Mouse (Mus musculus) stomach, embryonic 14.5 days (tissue): ENCODE measurements at regions not wholly inside any gene's neighbourhood (a gene's known extent, or its start where the extent isn't known, plus 50 kb on each side); places are given as distances from the start of the nearest gene placed in this dataset.
"Not testable (repeated sequence)": the region's sequence is repeated elsewhere in the genome, so short reads cannot be mapped to it uniquely, and the experiment has no call there.

ENCODE experiments used
- ATAC-seq: fragments of 200-750 bp; cut with Nextera tagmentation; 2 replicates; pipeline ENCODE4 v1.8.0; 2017; ENCODE audit warnings: low read depth, moderate TSS enrichment; ENCODE audit not compliant: insufficient number of reproducible peaks, insufficient read depth, low FRiP score
- H3K27ac ChIP-seq: fragments of 300-500 bp; sonication (generic); 2 replicates; pipeline ENCODE4 v1.5.1; 2014; ENCODE audit warnings: mild to moderate bottlenecking, low read length, moderate library complexity, mixed read lengths
- H3K27me3 ChIP-seq: fragments of 300-500 bp; sonication (generic); 2 replicates; pipeline ENCODE4 v1.6.1; 2014; ENCODE audit warnings: low read length, control low read depth, mixed read lengths; ENCODE audit not compliant: control insufficient read depth, insufficient read depth
- H3K36me3 ChIP-seq: fragments of 300-500 bp; sonication (generic); 2 replicates; pipeline ENCODE4 v1.6.1; 2014; ENCODE audit warnings: mild to moderate bottlenecking, control low read depth, low read length, moderate library complexity, mixed read lengths; ENCODE audit not compliant: control insufficient read depth, insufficient read depth
- H3K4me1 ChIP-seq: fragments of 300-500 bp; sonication (generic); 2 replicates; pipeline ENCODE4 v1.6.1; 2014; ENCODE audit warnings: low read length, control low read depth, mixed read lengths; ENCODE audit not compliant: control insufficient read depth, insufficient read depth
- H3K4me2 ChIP-seq: fragments of 300-500 bp; sonication (generic); replicated peaks from 2 replicates; pipeline ENCODE4 v1.6.1; 2014; ENCODE audit warnings: low read depth, low read length, control low read depth
- H3K4me3 ChIP-seq: fragments of 300-500 bp; sonication (generic); 2 replicates; pipeline ENCODE4 v1.5.1; 2014; ENCODE audit warnings: low read depth, low read length, control low read depth
- H3K9ac ChIP-seq: fragments of 300-500 bp; sonication (generic); replicated peaks from 2 replicates; pipeline ENCODE4 v1.6.1; 2014; ENCODE audit warnings: low read depth, mild to moderate bottlenecking, control low read depth, low read length, moderate library complexity, mixed read lengths
- H3K9me3 ChIP-seq: fragments of 300-500 bp; sonication (generic); 2 replicates; pipeline ENCODE4 v1.6.1; 2016; ENCODE audit warnings: low read depth, low read length, control low read depth; ENCODE audit not compliant: control insufficient read depth
- WGBS: fragments of 180-500 bp; shearing (Covaris S2); extraction: QIAGEN DNeasy Blood & Tissue Kit; methylation state at CpG from one replicate; pipeline ENCODE4 v1.1.7; 2014; 5-methylcytosine and 5-hydroxymethylcytosine counted together

DNA sequence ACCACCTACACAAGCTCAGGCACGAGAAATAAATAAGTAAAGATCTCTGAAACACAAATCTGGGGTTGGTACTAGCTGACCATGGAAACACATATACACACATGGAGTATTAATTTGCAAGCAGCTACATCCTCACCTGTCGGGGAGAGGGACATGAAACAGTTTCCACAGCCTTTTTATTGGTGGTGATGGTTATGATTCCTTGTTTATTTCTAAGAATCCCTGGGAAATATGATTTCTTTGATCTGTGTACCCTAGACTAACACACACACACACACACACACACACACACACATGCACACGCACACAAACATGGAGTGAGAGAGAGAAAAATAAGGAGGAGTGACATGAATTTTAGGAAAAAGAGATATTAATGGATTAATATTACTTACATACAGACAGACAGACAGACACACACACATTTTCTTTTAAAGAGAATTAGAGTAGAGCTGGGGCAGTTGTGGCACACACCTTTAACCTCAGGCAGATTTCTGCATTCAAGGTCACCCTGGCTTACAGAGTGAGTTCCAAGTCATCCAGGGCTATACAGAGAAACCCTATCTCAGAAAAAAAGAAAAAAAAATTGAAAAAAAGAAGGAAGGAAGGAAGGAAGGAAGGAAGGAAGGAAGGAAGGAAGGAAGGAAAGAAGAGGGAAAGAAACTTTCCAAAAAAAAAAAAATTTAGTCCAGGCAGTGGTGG lies 164.2 kb upstream of the Gdi2 start:
- not testable (repeated sequence) for H3K36me3 ChIP-seq, H3K27ac ChIP-seq, H3K9me3 ChIP-seq, H3K4me3 ChIP-seq, H3K9ac ChIP-seq, H3K27me3 ChIP-seq, ATAC-seq, H3K4me2 ChIP-seq, H3K4me1 ChIP-seq
- 46% methylated on average over 3 of the region's 3 CpGs for WGBS

DNA sequence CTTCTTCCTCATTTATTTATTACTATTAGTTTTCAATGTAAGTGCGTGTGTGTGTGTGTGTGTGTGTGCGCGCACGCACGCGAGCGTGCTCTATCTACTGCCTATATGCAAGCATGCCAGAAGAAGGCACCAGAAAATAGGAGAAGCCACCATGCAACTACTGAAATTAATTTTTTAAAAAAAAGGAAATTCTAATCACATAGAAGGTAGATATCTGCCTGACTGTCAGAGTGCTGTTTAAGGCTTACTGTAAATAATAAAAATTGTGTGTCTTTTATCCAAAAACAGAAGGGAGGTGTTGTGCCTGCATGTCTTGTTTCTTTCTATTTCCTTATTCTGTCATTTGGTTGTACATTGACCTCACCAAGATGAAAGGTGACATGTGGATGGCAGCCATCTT lies 163.1 kb upstream of the Gdi2 start:
- Histone ChIP-seq H3K9me3 (no peaks in the 10 kb centered on the region), H3K4me3 (no peak overlapping the region), H3K27ac (no peak overlapping the region), H3K4me1 (no peaks in the 10 kb centered on the region), H3K36me3 (no peaks in the 10 kb centered on the region), H3K9ac (no peak overlapping the region), H3K27me3 (no peaks in the 10 kb centered on the region), H3K4me2 (no peak overlapping the region)
- no peak for ATAC-seq
- WGBS = 92% methylated on average over 7 of the region's 7 CpGs

DNA sequence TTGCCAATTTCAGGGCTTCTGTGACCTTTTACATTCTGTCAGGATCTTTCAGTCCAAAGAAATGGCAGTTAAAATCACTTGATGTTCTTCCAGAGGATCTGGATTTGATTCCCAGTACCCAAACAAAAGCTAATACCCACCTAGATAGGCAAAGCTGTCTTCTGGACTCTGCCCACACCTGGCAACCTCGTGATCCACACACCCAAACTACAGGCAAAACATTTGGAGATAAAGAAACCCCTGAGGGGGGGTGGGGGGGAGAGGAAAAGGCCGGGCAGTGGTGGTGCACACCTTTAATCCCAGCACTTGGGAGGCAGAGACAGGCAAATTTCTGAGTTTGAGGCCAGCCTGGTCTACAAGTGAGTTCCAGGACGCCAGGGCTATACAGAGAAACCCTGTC lies 160.1 kb upstream of the Gdi2 start:
- not testable (repeated sequence) for ATAC-seq, H3K9ac ChIP-seq, H3K4me3 ChIP-seq, H3K36me3 ChIP-seq, H3K27ac ChIP-seq, H3K4me1 ChIP-seq, H3K27me3 ChIP-seq, H3K9me3 ChIP-seq, H3K4me2 ChIP-seq
- WGBS = 57% methylated on average over 3 of the region's 3 CpGs

DNA sequence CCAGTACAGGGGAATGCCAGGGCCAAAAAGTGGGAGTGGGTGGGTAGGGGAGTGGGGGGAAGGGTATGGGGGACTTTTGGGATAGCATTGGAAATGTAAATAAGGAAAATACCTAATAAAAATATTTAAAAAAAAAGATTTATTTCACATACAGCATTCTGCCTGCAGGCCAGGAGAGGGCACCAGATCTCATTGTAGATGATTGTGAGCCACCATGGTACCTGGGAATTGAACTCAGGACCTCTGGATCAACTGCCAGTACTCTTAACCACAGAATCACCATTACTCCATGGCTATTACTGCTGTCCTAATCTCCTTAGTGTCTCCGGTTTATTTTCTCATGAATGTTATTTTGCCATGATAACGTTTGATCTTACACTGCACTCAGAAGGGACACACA lies 132.1 kb upstream of the Gdi2 start:
- 88% methylated on average over 2 of the region's 2 CpGs for WGBS
- H3K27ac ChIP-seq, H3K9me3 ChIP-seq, H3K27me3 ChIP-seq, H3K4me3 ChIP-seq, H3K4me2 ChIP-seq, H3K36me3 ChIP-seq, ATAC-seq, H3K4me1 ChIP-seq, H3K9ac ChIP-seq: not testable (repeated sequence)

DNA sequence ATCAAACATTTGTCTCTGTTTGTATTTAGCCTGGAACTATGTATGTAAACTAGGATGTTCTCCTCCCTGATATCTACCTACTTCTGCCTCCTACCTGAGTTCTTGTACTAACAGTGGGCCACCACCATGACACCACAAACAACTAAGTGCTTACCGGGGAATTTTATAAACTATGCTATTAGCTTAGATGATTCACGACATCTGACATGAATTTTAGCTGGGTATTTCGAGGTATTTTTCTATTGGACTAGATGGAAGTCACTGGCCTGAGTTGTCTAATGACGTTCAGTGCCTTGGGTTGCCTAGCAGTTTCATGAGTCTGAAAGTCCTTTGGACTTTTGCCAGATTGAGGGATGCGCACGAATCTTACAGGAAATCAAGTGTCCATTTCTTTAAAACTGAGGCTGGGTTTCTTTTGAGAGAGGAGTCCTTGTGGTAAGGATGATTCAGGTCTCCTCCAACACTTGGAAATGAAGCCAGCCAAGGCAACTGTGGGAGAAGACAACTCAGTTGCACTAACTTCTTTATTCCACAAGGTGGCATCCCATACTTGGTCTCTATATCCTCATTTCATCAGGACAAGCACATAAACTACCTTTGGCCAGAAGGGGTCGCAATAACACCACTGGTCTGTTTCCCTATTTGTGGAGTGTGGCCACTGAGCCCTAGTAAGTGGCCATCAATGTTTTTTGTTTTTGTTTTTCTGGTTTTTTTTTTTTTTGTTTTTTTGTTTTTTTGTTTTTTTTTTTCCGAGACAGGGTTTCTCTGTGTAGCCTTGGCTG lies 131.4 kb upstream of the Gdi2 start:
- ATAC-seq = peak; percentile 37; the same call in 1 of the 2 replicates
- H3K27ac ChIP-seq, H3K9ac ChIP-seq, H3K36me3 ChIP-seq, H3K4me2 ChIP-seq, H3K4me3 ChIP-seq, H3K4me1 ChIP-seq, H3K9me3 ChIP-seq, H3K27me3 ChIP-seq: not testable (repeated sequence)
- 39% methylated on average over 8 of the region's 8 CpGs for WGBS

DNA sequence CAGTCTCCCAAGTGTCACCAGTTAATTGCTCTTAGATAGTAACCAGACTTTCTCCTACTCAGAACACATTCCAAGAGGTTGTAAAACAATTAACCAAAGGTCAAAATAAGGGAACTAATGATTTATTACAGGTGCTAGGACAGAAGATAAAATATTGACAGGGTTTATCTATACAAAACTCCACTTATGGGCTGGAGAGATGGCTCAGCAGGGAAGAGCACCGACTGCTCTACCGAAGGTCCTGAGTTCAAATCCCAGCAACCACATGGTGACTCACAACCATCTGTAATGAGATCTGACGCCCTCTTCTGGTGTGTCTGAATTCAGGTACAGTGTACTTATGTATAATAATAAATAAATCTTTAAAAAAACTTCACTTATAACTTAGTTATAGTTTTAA lies 127.6 kb upstream of the Gdi2 start:
- H3K36me3 ChIP-seq, H3K9ac ChIP-seq, H3K27me3 ChIP-seq, H3K9me3 ChIP-seq, H3K4me3 ChIP-seq, ATAC-seq, H3K4me1 ChIP-seq, H3K4me2 ChIP-seq, H3K27ac ChIP-seq: not testable (repeated sequence)
- 42% methylated on average over 3 of the region's 3 CpGs for WGBS

DNA sequence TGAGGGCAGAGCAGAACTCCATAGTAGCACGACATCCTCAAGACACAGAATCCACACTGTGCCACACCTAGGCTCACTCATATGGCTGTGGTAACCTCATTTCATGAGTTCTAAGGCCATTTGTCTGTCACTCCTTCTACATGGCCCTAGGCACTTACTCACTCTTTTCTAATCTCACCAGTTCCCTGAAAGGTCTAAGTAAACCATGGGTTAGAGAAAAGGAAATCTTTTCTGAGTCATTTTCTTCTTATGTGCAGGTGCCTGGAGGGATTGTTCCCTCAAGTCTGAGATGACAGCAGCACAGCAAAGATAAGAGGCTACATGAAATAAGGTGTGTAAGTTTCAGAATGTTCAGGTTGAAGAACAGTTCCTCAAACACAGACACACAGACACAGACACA lies 120.8 kb upstream of the Gdi2 start:
- Histone ChIP-seq H3K4me3 (no peak overlapping the region), H3K9me3 (no peaks in the 10 kb centered on the region; the same call in 1 of the 2 replicates), H3K4me2 (no peak overlapping the region), H3K4me1 (no peaks in the 10 kb centered on the region), H3K27me3 (no peaks in the 10 kb centered on the region), H3K36me3 (no peaks in the 10 kb centered on the region), H3K27ac (no peak overlapping the region), H3K9ac (no peak overlapping the region)
- 92% methylated on average over 1 of the region's 1 CpGs for WGBS
- no peak for ATAC-seq

DNA sequence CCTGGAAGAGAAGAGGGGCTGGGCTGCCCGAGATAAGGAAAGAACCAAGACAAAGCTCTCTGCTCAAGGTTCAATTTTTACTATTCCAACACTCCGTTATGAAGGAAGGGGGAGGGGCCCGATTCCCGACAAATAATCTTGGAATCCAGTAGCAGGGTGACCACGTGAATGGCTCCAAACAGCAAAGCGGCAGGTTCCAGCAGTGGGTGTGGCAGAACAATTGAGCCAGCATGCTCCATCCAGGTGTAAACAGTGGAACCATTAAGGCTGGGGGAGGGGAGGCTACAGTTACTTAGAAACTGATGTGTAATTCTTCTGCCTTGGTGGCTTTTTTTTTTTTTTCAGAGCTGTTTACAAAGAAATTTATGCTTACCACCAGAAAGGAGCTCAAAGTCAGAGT lies 82.5 kb upstream of the Gdi2 start:
- not testable (repeated sequence) for H3K27me3 ChIP-seq, H3K9me3 ChIP-seq, H3K4me3 ChIP-seq, H3K4me1 ChIP-seq, H3K27ac ChIP-seq, H3K4me2 ChIP-seq, H3K36me3 ChIP-seq, ATAC-seq, H3K9ac ChIP-seq
- WGBS = 82% methylated on average over 6 of the region's 6 CpGs

DNA sequence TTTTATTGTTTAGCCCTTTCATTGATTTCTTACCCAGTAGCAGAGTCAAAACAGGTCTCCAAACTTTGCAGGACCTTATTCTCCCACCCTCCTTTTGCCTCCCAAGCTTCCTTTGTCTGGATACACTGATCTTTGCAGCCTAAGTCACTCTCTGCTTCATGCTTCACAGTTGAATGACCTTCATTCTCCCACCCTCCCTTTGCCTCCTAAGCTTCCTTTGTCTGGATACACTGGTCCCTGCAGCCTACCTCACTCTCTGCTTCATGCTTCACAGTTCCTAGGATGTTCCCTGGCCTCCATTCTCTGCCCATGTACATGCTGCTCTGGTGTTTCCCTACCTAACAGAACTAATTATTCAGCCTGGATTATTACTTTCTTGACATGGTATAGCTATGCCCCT lies 61.0 kb upstream of the Gdi2 start:
- H3K36me3 ChIP-seq = no peaks in the 10 kb centered on the region
- no peak overlapping the region for H3K4me2 ChIP-seq
- H3K4me1 ChIP-seq = no peaks in the 10 kb centered on the region
- H3K27me3 ChIP-seq = no peaks in the 10 kb centered on the region
- no peak overlapping the region for H3K4me3 ChIP-seq
- no peak for ATAC-seq
- no peak overlapping the region for H3K9ac ChIP-seq
- H3K9me3 ChIP-seq = no peaks in the 10 kb centered on the region
- no peak overlapping the region for H3K27ac ChIP-seq
